Mouse (Mus musculus) ES-Bruce4 (cell line): ENCODE measurements around the gene St6galnac3.

Source experiments
- EP300 ChIP-seq: IDR thresholded peaks from 2 replicates; pipeline ENCODE4 v1.6.1; 2011; ENCODE audit warnings: low read depth, low read length; ENCODE audit not compliant: insufficient read depth
- POLR2A ChIP-seq: IDR thresholded peaks from one replicate; pipeline ENCODE4 v1.8.1; 2011; ENCODE audit warnings: low read length; ENCODE audit not compliant: insufficient read depth

- TF ChIP-seq POLR2A (no peak), EP300 (no peak)
These were observed 371.5 kb downstream of the St6galnac3 start for GRCm38 (mm10) chr3:153353313-153354103.
